Mouse (Mus musculus) hindbrain, postnatal 0 days (tissue): ENCODE results near the gene Gm5129. TPM values are rescaled to one million over a fixed set of nuclear protein-coding genes. Genes with fewer than 3 reads are reported as not detected.
"Not testable (repeated sequence)": the region's sequence is repeated elsewhere in the genome, so short reads cannot be mapped to it uniquely, and the experiment has no call there.

Experiments
- ATAC-seq: fragments of 200-750 bp; cut with Nextera tagmentation; 2 replicates; pipeline ENCODE4 v1.8.0; 2017; ENCODE audit warnings: mild to moderate bottlenecking, moderate TSS enrichment, moderate library complexity
- DNase-seq: peaks from one replicate; pipeline ENCODE4 v3.0.0-alpha.2; 2015; ENCODE audit warnings: low spot score
- H3K27ac ChIP-seq: fragments of 300-500 bp; sonication (generic); 2 replicates; pipeline ENCODE4 v1.5.1; 2014; ENCODE audit warnings: mild to moderate bottlenecking
- H3K27me3 ChIP-seq: fragments of 300-500 bp; sonication (generic); 2 replicates; pipeline ENCODE4 v1.6.1; 2014; ENCODE audit warnings: low read length, mixed read lengths; ENCODE audit not compliant: insufficient read depth
- H3K36me3 ChIP-seq: fragments of 300-500 bp; sonication (generic); 2 replicates; pipeline ENCODE4 v1.6.1; 2014; ENCODE audit warnings: low read length, mixed read lengths; ENCODE audit not compliant: insufficient read depth
- H3K4me1 ChIP-seq: fragments of 300-500 bp; sonication (generic); 2 replicates; pipeline ENCODE4 v1.6.1; 2014; ENCODE audit warnings: antibody characterized with exemption, low read length, mixed read lengths; ENCODE audit not compliant: insufficient read depth
- H3K4me2 ChIP-seq: fragments of 300-500 bp; sonication (generic); 2 replicates; pipeline ENCODE4 v1.6.1; 2014; ENCODE audit warnings: low read depth, mild to moderate bottlenecking, low read length, moderate library complexity, mixed read lengths
- H3K4me3 ChIP-seq: fragments of 300-500 bp; sonication (generic); 2 replicates; pipeline ENCODE4 v1.5.1; 2014; ENCODE audit warnings: low read length
- H3K9ac ChIP-seq: fragments of 300-500 bp; sonication (generic); replicated peaks from 2 replicates; pipeline ENCODE4 v1.6.1; 2014; ENCODE audit warnings: mild to moderate bottlenecking, low read length, moderate library complexity, mixed read lengths
- H3K9me3 ChIP-seq: fragments of 300-500 bp; sonication (generic); 2 replicates; pipeline ENCODE4 v1.6.1; 2016; ENCODE audit warnings: low read length, mixed read lengths
- CTCF ChIP-seq: IDR thresholded peaks from 2 replicates; pipeline ENCODE4 v1.5.1; 2016; ENCODE audit warnings: antibody characterized with exemption, control low read depth, low read depth
- WGBS: fragments of 180-500 bp; shearing (Covaris S2); extraction: QIAGEN DNeasy Blood & Tissue Kit; methylation state at CpG from one replicate; pipeline ENCODE4 v1.1.7; 2014; 5-methylcytosine and 5-hydroxymethylcytosine counted together
- polyA plus RNA-seq: library from polyadenylated mRNA; unstranded; fragments of >200 nt; fragmentation: Nextera tagmentation; extraction: Ambion mirVana; gene quantifications from 2 replicates; pipeline ENCODE4 v1.2.1, GENCODE M21; 2015
- total RNA-seq: library from RNA; depleted of rRNA; stranded (reverse); fragments of >200 nt; gene quantifications from 2 replicates; pipeline ENCODE4 v1.2.3, GENCODE M21; 2014

The Gm5129 gene
- total and polyA plus RNA-seq, 2 experiments from 2014 or later = not detected

DNA sequence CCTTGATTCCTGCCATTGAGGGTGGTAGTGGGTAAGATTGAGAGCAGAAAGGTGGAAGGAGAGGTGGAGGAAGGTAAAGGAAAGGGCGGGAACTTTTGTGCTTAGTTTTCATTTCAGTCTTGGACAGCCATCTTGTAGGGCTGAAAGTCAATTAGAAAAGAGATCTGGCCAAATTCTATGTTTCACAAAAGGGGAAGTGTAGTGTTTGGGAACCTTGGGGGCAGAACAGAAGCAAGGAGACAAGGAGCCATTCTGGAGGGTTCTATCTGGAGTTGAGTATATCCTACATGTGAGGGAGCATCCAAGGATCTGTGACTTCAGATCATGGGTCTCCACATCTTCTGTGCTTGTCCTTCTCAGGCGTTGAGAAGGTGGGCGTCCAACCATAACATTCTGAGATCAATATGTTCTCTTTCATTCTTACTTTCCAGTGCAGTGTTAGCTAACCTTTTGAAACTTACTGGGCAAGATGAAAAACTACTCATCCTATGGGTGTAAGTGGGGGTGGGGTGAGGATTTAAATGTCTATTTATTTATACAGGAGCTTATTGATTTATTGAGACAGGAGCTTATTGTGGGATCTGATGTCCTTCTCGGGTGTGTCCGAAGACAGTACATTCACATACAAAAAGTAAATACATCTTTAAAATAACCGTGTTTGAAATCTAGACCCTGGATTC, 765 bp downstream of the Gm5129 start:
- no peaks in the 10 kb centered on the region for H3K36me3 ChIP-seq
- no peaks in the 10 kb centered on the region for H3K27me3 ChIP-seq
- H3K9me3 ChIP-seq = no peaks in the 10 kb centered on the region
- no peak for TF ChIP-seq CTCF
- peak overlapping the region; percentile 91 for H3K9ac ChIP-seq
- ATAC-seq = no peak
- 53% methylated on average over 6 of the region's 6 CpGs for WGBS
- H3K4me2 ChIP-seq = peak overlapping the region; percentile 89
- H3K4me1 ChIP-seq = peaks cover 17% of the 10 kb centered on the region
- peak overlapping the region; percentile 96 for H3K27ac ChIP-seq
- no peak for DNase-seq
- H3K4me3 ChIP-seq = peak overlapping the region; percentile 88

GRCm38 (mm10) chr5:29726070-29726469, 9.7 kb downstream of the Gm5129 start:
- not testable (repeated sequence) for H3K9me3 ChIP-seq, H3K36me3 ChIP-seq, DNase-seq, H3K4me3 ChIP-seq, H3K4me1 ChIP-seq, H3K9ac ChIP-seq, ATAC-seq, H3K4me2 ChIP-seq, H3K27me3 ChIP-seq, H3K27ac ChIP-seq
- WGBS = 91% methylated on average over 5 of the region's 5 CpGs

GRCm38 (mm10) chr5:29725369-29725768, 10.4 kb downstream of the Gm5129 start:
- TF ChIP-seq CTCF = no peak
- Histone ChIP-seq H3K27ac (no peak overlapping the region), H3K27me3 (no peaks in the 10 kb centered on the region), H3K9me3 (no peaks in the 10 kb centered on the region), H3K9ac (no peak overlapping the region), H3K4me3 (no peak overlapping the region), H3K36me3 (no peaks in the 10 kb centered on the region), H3K4me2 (no peak overlapping the region), H3K4me1 (no peaks in the 10 kb centered on the region)
- ATAC-seq (no peak), DNase-seq (no peak)
- WGBS = 92% methylated on average over 2 of the region's 2 CpGs

DNA sequence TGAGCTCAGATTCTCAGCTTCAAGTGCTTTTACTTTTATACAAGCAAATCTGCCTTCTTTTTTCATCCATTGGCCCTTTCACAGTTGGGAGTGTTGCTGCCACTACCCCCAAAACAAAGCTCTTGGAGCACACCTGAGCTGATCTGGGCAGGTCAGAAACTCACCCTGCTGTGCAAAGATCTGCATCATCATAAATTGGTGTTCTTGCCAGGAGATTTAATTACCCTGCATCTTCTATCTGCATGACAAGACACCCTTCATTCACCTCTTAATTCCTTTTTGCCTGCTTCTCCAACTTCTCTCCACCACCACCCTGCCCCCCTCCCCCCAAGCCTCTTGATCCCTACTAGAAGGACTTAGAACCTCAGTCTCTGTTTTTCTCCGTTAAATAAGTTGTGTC, 14.6 kb downstream of the Gm5129 start:
- TF ChIP-seq CTCF = no peak
- H3K4me3 ChIP-seq = no peak overlapping the region
- no peaks in the 10 kb centered on the region for H3K4me1 ChIP-seq
- DNase-seq (no peak), ATAC-seq (no peak)
- H3K36me3 ChIP-seq = no peaks in the 10 kb centered on the region
- whole genome bisulfite sequencing = 18% methylated on average over 1 of the region's 1 CpGs
- H3K9me3 ChIP-seq = no peaks in the 10 kb centered on the region
- H3K27ac ChIP-seq = no peak overlapping the region
- H3K9ac ChIP-seq = no peak overlapping the region
- no peaks in the 10 kb centered on the region for H3K27me3 ChIP-seq
- H3K4me2 ChIP-seq = no peak overlapping the region

- no peaks in the 10 kb centered on the region for H3K36me3 ChIP-seq
- no peak overlapping the region for H3K4me2 ChIP-seq
- 65% methylated on average over 1 of the region's 1 CpGs for WGBS
- no peak for TF ChIP-seq CTCF
- no peak overlapping the region for H3K27ac ChIP-seq
- no peak overlapping the region for H3K4me3 ChIP-seq
- DNase-seq = no peak
- no peaks in the 10 kb centered on the region for H3K4me1 ChIP-seq
- H3K9ac ChIP-seq = no peak overlapping the region
- H3K27me3 ChIP-seq = no peaks in the 10 kb centered on the region
- H3K9me3 ChIP-seq = no peaks in the 10 kb centered on the region
- ATAC-seq = no peak
These were observed 22.8 kb downstream of the Gm5129 start for GRCm38 (mm10) chr5:29712906-29713305.

DNA sequence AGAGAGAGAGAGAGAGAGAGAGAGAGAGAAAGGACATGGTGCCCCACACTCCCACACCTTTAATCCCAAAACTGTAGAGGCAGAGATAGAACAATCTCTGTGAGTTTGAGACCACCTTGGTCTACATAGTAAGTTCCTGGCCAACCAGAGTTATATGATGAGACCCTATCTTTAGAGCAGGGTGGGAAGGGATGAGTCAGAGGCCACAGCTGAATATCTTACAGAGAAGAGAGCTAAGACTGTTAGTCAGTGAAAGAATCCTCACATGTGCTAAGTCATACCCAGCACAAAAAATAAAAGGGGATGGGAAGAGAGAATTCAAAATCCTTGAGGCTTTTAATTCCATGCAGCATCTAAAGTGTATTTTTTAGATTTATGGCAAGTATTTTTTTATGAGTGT, 24.1 kb downstream of the Gm5129 start:
- H3K4me3 ChIP-seq = no peak overlapping the region
- DNase-seq (no peak), ATAC-seq (no peak)
- H3K9ac ChIP-seq = no peak overlapping the region
- no peaks in the 10 kb centered on the region for H3K36me3 ChIP-seq
- H3K4me2 ChIP-seq = no peak overlapping the region
- no peaks in the 10 kb centered on the region for H3K4me1 ChIP-seq
- no peaks in the 10 kb centered on the region for H3K27me3 ChIP-seq
- no peak overlapping the region for H3K27ac ChIP-seq
- no peaks in the 10 kb centered on the region for H3K9me3 ChIP-seq
- TF ChIP-seq CTCF = no peak

DNA sequence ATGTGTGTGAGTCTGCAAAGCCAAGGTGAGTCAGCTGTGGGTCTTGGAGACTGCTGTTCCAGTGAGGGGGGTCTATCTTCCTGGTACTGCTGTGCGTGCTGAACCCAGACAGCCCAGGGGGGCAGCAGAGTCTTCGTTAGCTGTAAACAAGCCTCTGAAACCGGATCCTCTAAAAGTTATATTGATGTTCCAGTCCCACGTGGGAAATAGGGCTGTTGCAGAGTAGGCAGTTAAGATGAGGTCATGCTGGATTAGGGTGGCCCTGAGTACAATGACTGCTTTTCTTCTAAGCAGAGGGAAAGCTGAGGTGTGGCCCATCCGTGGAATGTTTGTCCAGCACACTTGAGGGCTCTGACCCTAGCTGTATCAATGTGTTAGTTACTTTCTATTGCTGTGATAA, 27.5 kb downstream of the Gm5129 start:
- 39% methylated on average over 5 of the region's 5 CpGs for WGBS

More for the DNA sequence above, 27.5 kb downstream of the Gm5129 start:
- no peak for DNase-seq
- H3K27me3 ChIP-seq = no peaks in the 10 kb centered on the region
- no peak overlapping the region for H3K27ac ChIP-seq
- no peaks in the 10 kb centered on the region for H3K36me3 ChIP-seq
- no peak overlapping the region for H3K9ac ChIP-seq
- H3K4me3 ChIP-seq = no peak overlapping the region
- H3K4me1 ChIP-seq = no peaks in the 10 kb centered on the region
- TF ChIP-seq CTCF = no peak
- no peak overlapping the region for H3K4me2 ChIP-seq
- H3K9me3 ChIP-seq = no peaks in the 10 kb centered on the region
- no peak for ATAC-seq
